Mouse (Mus musculus) limb, embryonic 10.5 days (tissue): ENCODE measurements at regions not wholly inside any gene's neighbourhood (a gene's known extent, or its start where the extent isn't known, plus 50 kb on each side); places are given as distances from the start of the nearest gene placed in this dataset.

Source experiments
- DNase-seq: peaks from one replicate; pipeline ENCODE4 v3.0.0-alpha.2; 2017; ENCODE audit warnings: low spot score
- H3K27ac ChIP-seq: fragments of 300-500 bp; sonication (generic); 2 replicates; pipeline ENCODE4 v1.5.1; 2016; ENCODE audit warnings: mild to moderate bottlenecking
- H3K27me3 ChIP-seq: fragments of 300-500 bp; sonication (generic); 2 replicates; pipeline ENCODE4 v1.6.1; 2016; ENCODE audit warnings: low read depth, mild to moderate bottlenecking; ENCODE audit not compliant: poor library complexity, severe bottlenecking
- H3K36me3 ChIP-seq: fragments of 300-500 bp; sonication (generic); 2 replicates; pipeline ENCODE4 v1.6.1; 2016; ENCODE audit warnings: mild to moderate bottlenecking, moderate library complexity
- H3K4me1 ChIP-seq: fragments of 300-500 bp; sonication (generic); 2 replicates; pipeline ENCODE4 v1.6.1; 2016
- H3K4me3 ChIP-seq: fragments of 300-500 bp; sonication (generic); 2 replicates; pipeline ENCODE4 v1.5.1; 2016; ENCODE audit warnings: mild to moderate bottlenecking, moderate library complexity
- H3K9me3 ChIP-seq: fragments of 300-500 bp; sonication (generic); replicated peaks from 2 replicates; pipeline ENCODE4 v1.6.1; 2016; ENCODE audit warnings: mild to moderate bottlenecking
- WGBS: fragments of 180-500 bp; shearing (Covaris S2); methylation state at CpG from one replicate; pipeline ENCODE4 v1.1.7; 2016; 5-methylcytosine and 5-hydroxymethylcytosine counted together

DNA sequence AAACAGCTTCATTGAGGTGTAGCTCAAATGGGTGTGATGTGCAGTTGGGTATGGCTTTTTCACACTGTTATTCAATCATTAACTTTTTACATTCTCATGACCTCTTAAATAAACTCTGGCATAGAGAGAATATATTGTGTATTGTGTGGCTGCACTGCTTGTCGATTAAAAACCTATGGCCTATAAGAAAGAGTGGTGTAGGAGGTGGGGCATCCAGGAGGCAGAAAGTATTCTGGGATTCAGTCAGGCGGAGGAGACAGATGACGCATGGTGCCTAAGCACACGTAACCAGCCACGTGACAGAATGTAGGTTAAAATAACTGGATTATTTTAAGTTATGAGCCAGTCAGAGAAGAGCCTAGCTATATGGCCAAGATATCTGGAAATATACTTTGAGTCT is 78.2 kb upstream of the Slc16a7 start:
- Histone ChIP-seq H3K27ac (no peak overlapping the region), H3K4me3 (no peak overlapping the region), H3K9me3 (no peaks in the 10 kb centered on the region), H3K27me3 (no peaks in the 10 kb centered on the region), H3K36me3 (no peaks in the 10 kb centered on the region), H3K4me1 (no peaks in the 10 kb centered on the region)
- no peak for DNase-seq
- WGBS, result 90% methylated on average over 5 of the region's 5 CpGs

DNA sequence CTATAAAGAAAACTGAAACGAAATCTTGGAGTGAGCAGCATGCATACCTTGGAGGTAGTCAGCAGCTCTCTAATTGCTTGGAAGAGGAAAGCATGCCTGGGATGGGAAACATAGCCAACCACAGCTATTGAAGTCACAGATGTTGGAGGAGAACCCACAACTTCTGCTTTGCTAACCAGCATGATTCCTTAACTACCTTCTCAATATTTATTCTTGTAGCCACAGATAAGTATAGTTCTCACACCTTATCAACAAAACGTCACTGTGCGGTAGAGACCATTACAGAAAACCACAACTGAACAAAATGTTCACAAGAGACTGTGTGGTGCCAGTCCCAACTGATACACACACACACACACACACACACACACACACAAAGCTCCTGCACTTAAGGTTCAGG is 99.1 kb upstream of the Slc16a7 start:
- no peak overlapping the region for H3K27ac ChIP-seq
- WGBS, result 91% methylated on average over 3 of the region's 3 CpGs
- no peaks in the 10 kb centered on the region for H3K27me3 ChIP-seq
- DNase-seq, result no peak
- no peak overlapping the region for H3K4me3 ChIP-seq
- no peaks in the 10 kb centered on the region for H3K36me3 ChIP-seq
- H3K4me1 ChIP-seq, result no peaks in the 10 kb centered on the region
- H3K9me3 ChIP-seq, result no peaks in the 10 kb centered on the region

DNA sequence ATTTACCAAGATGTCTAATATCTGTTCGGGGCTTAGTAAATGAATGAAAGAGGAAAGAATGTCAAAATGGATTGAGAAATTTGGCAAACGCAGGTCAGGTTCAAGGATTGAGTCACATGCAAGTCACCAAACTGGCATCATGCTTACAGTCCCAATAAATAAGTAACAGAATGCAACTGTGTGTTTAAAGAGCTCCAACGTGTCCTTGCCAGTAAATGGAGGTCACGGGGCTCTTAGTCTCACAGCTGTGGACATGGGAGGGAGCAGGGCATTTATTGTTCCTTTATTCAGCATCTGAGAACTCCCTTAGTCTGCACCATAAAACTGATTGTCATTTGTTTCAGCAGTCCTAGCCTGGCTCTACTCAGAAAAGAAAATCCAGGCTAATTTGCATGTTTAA is 101.1 kb upstream of the Slc16a7 start:
- no peaks in the 10 kb centered on the region for H3K9me3 ChIP-seq
- no peaks in the 10 kb centered on the region for H3K4me1 ChIP-seq
- H3K36me3 ChIP-seq, result no peaks in the 10 kb centered on the region
- DNase-seq, result no peak
- 71% methylated on average over 4 of the region's 4 CpGs for whole genome bisulfite sequencing
- H3K4me3 ChIP-seq, result no peak overlapping the region
- H3K27ac ChIP-seq, result no peak overlapping the region
- H3K27me3 ChIP-seq, result no peaks in the 10 kb centered on the region

DNA sequence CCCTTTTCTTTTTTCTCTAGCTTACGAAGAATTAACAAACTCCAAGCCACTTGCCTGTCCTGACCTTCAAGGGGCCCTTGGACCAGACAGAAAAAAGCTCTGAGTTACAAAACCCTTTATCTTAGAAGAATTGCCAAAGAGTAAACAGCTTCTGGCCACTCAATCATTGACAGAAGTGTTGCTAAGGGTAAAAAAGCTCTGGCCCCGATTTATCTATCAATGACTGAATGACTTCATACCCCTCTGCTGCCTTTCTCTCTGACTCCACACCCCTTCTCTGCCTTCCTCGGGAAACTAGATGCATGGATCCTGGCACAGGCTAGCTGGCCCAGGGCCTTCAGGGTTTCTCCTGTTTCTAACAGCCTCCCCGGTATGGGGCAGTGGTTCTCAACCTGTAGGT is 105.2 kb upstream of the Slc16a7 start:
- no peak overlapping the region for H3K27ac ChIP-seq
- no peaks in the 10 kb centered on the region for H3K36me3 ChIP-seq
- H3K27me3 ChIP-seq, result no peaks in the 10 kb centered on the region
- no peaks in the 10 kb centered on the region for H3K4me1 ChIP-seq
- H3K4me3 ChIP-seq, result no peak overlapping the region
- WGBS, result 77% methylated on average over 4 of the region's 4 CpGs
- H3K9me3 ChIP-seq, result no peaks in the 10 kb centered on the region
- DNase-seq, result no peak

DNA sequence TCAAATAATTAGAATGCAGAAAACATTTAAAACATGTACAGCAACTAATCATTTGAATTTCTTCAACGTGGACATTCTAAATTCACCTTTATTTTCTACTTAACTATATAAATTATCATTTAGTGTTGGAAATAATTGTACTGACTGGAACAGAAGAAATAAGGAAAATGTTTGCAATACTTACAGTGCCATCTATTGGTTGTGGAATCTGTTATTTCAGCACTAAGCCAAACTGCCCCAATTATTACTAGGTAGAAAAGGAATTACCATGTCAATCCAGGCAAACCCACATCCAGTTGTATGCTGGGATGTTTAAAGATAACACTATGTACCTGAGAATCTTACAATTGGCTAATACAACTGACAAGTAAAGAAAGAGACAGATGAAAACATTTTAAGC is 109.1 kb upstream of the Slc16a7 start:
- no peak for DNase-seq

DNA sequence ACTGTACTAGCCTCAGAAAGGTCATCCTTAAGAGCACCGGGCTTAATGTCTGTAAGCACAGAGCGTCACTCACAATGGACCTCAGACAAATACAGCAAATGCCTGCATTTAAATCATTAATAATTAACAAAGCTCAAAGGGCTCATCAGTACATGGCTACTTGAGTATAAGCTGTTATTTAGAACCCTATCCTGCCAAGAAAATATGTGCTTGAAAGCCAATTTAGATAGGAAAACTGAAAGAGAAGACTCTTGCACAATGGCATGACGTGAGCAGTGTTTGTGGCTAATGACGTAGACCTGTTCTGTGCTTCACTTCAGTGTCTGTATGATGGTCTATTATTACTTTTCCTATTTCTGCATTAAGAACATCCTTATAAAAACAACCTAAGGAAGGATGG is 111.1 kb upstream of the Slc16a7 start:
- no peaks in the 10 kb centered on the region for H3K4me1 ChIP-seq
- no peak overlapping the region for H3K4me3 ChIP-seq
- H3K9me3 ChIP-seq, result no peaks in the 10 kb centered on the region
- no peaks in the 10 kb centered on the region for H3K36me3 ChIP-seq
- no peak for DNase-seq
- WGBS, result 93% methylated on average over 4 of the region's 4 CpGs
- H3K27me3 ChIP-seq, result no peaks in the 10 kb centered on the region
- H3K27ac ChIP-seq, result no peak overlapping the region

More for the DNA sequence above, 109.1 kb upstream of the Slc16a7 start:
- Histone ChIP-seq H3K9me3 (no peaks in the 10 kb centered on the region), H3K27ac (no peak overlapping the region), H3K4me3 (no peak overlapping the region), H3K27me3 (no peaks in the 10 kb centered on the region), H3K4me1 (no peaks in the 10 kb centered on the region), H3K36me3 (no peaks in the 10 kb centered on the region)
- WGBS, result 33% methylated on average over 1 of the region's 1 CpGs

DNA sequence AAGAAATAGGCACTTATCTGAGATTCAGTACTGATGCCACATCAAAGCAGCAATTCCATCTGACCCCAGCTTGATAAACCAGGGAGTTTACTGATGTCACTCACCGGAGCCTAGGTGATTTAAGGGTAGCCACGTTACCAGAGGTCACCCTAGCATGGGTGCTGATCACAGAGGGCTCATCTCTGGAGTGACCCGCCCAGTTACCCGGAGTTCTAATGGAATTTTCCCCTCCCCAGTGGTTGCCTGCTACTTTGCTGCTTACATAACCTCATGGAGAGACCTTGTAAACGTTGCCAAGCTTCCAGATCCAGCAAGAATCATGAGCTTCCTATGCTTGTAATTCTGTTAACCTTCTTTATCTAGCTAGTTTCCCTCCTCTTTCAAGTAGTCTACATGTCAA is 125.8 kb upstream of the Slc16a7 start:
- WGBS, result 75% methylated on average over 5 of the region's 5 CpGs

DNA sequence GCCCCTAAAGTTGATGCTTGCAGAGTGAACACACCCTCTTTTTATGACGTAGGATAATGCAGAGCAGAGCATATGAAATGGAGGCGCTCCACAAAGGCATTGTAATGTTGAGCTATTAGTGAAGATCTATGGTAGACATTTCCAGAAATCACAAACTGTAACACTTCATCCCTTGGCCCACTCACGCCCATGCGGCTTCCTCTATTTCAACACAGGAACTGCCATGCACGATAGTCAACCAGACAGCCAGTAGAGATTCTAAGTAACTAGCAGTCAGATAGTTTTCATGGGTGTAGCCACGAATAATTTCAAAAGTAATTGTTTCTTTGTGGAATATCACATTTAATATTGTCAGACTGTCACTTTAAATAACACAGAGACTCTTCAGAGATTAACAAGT is 141.6 kb upstream of the Slc16a7 start:
- WGBS, result 92% methylated on average over 6 of the region's 6 CpGs

More for the DNA sequence above, 125.8 kb upstream of the Slc16a7 start:
- H3K36me3 ChIP-seq, result no peaks in the 10 kb centered on the region
- H3K27me3 ChIP-seq, result no peaks in the 10 kb centered on the region
- no peaks in the 10 kb centered on the region; the same call in 1 of the 2 replicates for H3K4me1 ChIP-seq
- DNase-seq, result no peak
- no peak overlapping the region for H3K4me3 ChIP-seq
- H3K9me3 ChIP-seq, result no peaks in the 10 kb centered on the region
- no peak overlapping the region for H3K27ac ChIP-seq

DNA sequence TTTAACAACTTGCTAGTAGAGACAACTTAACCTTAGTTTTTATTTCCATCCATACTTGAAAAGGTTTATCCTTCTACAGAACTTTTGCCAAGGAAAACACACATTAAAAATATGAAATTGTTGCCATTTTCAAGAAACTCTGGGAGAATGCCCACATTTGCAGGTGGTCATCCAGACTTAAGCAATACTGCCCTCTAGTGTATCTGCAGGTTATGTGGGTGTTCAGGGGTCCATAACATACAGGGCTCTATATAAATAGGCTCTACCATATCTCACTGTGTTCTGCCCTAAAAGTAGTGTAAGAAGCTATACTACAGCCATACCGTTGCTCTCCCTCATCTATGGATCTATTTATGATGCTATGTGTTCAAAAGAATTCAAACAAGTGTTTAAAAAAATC is 149.1 kb upstream of the Slc16a7 start:
- 47% methylated on average over 1 of the region's 1 CpGs for WGBS
- DNase-seq, result no peak
- no peak overlapping the region for H3K27ac ChIP-seq

More for the DNA sequence above, 141.6 kb upstream of the Slc16a7 start:
- no peaks in the 10 kb centered on the region for H3K27me3 ChIP-seq
- no peak overlapping the region for H3K27ac ChIP-seq
- H3K4me1 ChIP-seq, result no peaks in the 10 kb centered on the region
- no peak for DNase-seq
- no peak overlapping the region for H3K4me3 ChIP-seq
- H3K9me3 ChIP-seq, result no peaks in the 10 kb centered on the region
- no peaks in the 10 kb centered on the region for H3K36me3 ChIP-seq

DNA sequence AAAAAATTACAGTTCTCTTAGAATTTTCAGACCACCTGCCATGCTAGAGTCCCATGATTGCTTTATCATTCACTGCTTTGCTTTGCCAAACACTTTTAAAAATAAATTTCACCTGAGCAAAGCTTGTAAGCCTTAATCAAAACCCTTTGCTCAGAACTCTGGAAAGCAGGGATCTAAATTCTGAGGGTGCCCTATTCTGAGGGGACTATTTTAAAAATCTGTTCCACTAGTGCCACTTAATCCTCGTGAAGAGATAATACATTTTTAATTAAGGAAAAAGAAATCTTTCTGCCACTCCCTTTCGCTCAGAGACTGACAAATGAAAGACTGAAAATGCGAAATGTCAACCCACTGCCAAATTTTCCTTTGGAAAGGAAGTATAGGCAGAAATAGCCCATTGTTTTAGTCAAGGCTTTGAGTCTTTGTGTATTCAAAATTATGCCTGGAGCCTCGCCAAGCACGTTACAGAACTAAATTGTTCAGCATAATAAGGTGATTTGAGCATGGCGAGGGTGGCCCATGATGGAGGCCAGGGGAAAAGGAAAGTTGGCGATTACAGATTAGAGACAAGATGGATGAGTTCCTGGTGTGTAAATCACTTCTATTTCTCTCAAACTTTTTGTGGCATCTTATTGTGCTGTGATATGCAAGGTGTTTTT is 197.4 kb upstream of the Slc16a7 start:
- Histone ChIP-seq H3K4me1 (no peaks in the 10 kb centered on the region), H3K9me3 (no peaks in the 10 kb centered on the region), H3K4me3 (no peak overlapping the region), H3K36me3 (no peaks in the 10 kb centered on the region), H3K27me3 (no peaks in the 10 kb centered on the region), H3K27ac (no peak overlapping the region)
- DNase-seq, result no peak
- WGBS, result 85% methylated on average over 7 of the region's 7 CpGs

More for the DNA sequence above, 149.1 kb upstream of the Slc16a7 start:
- Histone ChIP-seq H3K9me3 (no peaks in the 10 kb centered on the region), H3K36me3 (no peaks in the 10 kb centered on the region), H3K4me1 (no peaks in the 10 kb centered on the region), H3K4me3 (no peak overlapping the region), H3K27me3 (no peaks in the 10 kb centered on the region)

DNA sequence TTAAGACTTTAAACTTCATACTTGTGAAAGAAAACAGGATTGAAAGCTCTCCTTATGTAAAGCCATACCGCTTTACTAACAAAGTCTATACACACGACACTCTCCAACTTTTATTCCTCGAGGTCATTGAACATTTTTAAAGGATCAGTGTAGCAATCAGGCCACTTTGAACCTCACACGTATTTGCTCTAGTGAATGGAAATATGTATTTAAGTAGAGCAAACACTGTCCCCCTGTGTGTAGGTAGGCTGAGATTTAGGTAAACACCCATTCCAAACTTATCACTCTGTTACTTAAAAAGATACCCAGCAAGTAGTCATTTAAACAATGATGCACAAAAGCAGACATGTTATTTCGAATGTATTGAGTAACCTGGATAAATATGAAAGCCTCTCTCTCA is 203.7 kb upstream of the Slc16a7 start:
- Histone ChIP-seq H3K27ac (no peak overlapping the region), H3K4me1 (0 out of 2 replicates have a peak, but pooled peaks cover 3% of the 10 kb centered on the region), H3K9me3 (no peaks in the 10 kb centered on the region), H3K36me3 (no peaks in the 10 kb centered on the region), H3K4me3 (no peak overlapping the region), H3K27me3 (no peaks in the 10 kb centered on the region)
- WGBS, result 92% methylated on average over 5 of the region's 5 CpGs
- DNase-seq, result no peak

DNA sequence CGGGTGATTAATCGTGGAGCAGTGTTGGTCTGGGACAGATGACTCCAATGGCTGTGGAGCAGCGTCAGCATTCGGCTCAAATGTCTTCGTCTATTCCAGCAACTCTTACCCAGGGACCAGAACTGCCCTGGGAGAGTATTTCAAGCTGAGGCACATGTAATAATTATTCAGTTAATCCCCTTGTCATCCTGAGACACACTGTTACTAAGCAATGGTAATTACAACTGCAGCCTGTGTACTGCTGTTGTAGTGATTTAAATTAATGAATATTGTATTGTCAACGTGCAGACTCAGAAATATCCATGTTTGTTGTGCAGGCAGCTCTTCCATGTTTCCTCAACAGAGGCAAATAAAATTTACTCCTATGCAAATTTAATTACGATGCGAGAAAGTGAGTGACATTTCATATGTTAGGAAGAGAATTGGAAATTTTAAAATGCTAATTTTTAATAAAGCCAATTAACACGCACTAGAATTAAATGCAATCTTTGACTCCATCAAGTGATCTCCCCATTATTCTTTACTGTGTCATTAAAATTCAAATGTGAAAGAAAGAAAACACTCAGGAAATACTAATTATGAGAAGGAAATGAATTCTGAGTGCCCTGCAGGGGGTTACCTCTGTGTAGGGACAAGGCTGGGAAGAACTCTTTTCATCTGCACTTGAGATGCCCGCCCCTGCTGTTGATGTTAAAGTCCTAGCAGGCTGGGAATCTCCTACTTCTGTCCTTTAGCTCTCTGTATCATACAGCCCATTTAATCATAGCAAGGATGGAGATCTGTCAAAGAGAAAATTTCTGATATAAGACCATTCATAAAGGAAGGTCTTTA is 218.7 kb upstream of the Slc16a7 start:
- 0 out of 2 replicates have a peak, but pooled peaks cover 3% of the 10 kb centered on the region for H3K4me1 ChIP-seq
- no peaks in the 10 kb centered on the region for H3K36me3 ChIP-seq
- no peaks in the 10 kb centered on the region for H3K27me3 ChIP-seq
- no peaks in the 10 kb centered on the region for H3K9me3 ChIP-seq
- 67% methylated on average over 10 of the region's 10 CpGs for WGBS
- no peak overlapping the region for H3K4me3 ChIP-seq
- no peak for DNase-seq
- no peak overlapping the region for H3K27ac ChIP-seq

DNA sequence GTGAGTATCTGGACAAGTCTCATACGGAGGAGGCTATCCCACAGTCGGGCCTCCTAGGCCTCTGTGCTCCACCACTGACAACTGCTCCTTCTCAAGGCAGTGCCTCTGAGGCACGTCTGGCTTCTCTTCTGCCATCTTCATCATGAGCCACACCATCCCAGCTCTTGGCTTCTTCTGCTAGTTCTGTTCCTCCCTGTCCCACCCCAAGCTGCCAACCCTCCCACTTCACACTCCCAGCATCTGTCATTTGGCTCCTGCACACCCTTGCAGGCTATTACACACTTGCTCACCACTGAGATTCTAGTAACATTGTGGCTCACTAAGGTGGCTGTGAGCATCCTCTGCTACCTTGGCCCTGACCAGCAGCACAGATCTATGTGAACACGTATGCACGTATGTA is 221.1 kb upstream of the Slc16a7 start:
- WGBS, result 83% methylated on average over 5 of the region's 5 CpGs
- no peaks in the 10 kb centered on the region for H3K27me3 ChIP-seq
- H3K36me3 ChIP-seq, result no peaks in the 10 kb centered on the region
- DNase-seq, result no peak
- H3K27ac ChIP-seq, result no peak overlapping the region
- no peak overlapping the region for H3K4me3 ChIP-seq
- H3K4me1 ChIP-seq, result 0 out of 2 replicates have a peak, but pooled peaks cover 3% of the 10 kb centered on the region
- H3K9me3 ChIP-seq, result no peaks in the 10 kb centered on the region
